Mouse (Mus musculus) layer of hippocampus, postnatal 36 days (tissue): ENCODE results near the gene Ywhah. TPM values are rescaled to one million over a fixed set of nuclear protein-coding genes. Genes with fewer than 3 reads are reported as not detected.
A peak's percentile ranks its signal among the peaks of the same experiment; 100 is the strongest.
"Not testable (repeated sequence)": the region's sequence is repeated elsewhere in the genome, so short reads cannot be mapped to it uniquely, and the experiment has no call there.

Experiments
- DNase-seq, 2 experiments: peaks; one replicate each; pipeline ENCODE4 v3.0.0; 2022
- total RNA-seq, 2 experiments: library from RNA; stranded (reverse); gene quantifications; 2 replicates each; pipeline ENCODE4 v1.2.3; 2021

Ywhah gene
- total RNA-seq, 2 experiments from 2014 or later: 1,183 to 1,342 TPM

- no peak for DNase-seq
These were observed 7.2 kb upstream of the Ywhah start for GRCm38 (mm10) chr5:33011132-33012106.

GRCm38 (mm10) chr5:33014096-33014495 lies 4.5 kb upstream of the Ywhah start:
- no peak for DNase-seq

- no peak for DNase-seq
These were observed 3.0 kb upstream of the Ywhah start for GRCm38 (mm10) chr5:33015579-33015978.

- no peak for DNase-seq
These were observed 441 bp upstream of the Ywhah start for GRCm38 (mm10) chr5:33018189-33018560.

- no peak for DNase-seq
These were observed 808 bp downstream of the Ywhah start for GRCm38 (mm10) chr5:33019426-33019821.

GRCm38 (mm10) chr5:33021622-33022021 lies 3.0 kb downstream of the Ywhah start:
- DNase-seq: no peak

GRCm38 (mm10) chr5:33023337-33023736 lies 4.7 kb downstream of the Ywhah start:
- DNase-seq: no peak

- no peak for DNase-seq
These were observed 5.9 kb downstream of the Ywhah start for GRCm38 (mm10) chr5:33024474-33024873.

GRCm38 (mm10) chr5:33028656-33029055 lies 10.0 kb downstream of the Ywhah start:
- no peak for DNase-seq

GRCm38 (mm10) chr5:33030425-33031175 lies 12.0 kb downstream of the Ywhah start:
- no peak for DNase-seq

- no peak for DNase-seq
These were observed 13.6 kb downstream of the Ywhah start for GRCm38 (mm10) chr5:33032036-33032773.

- DNase-seq: peak; percentile 76 to 79
These were observed 14.5 kb downstream of the Ywhah start for GRCm38 (mm10) chr5:33033121-33033520.

GRCm38 (mm10) chr5:33033633-33034032 lies 15.0 kb downstream of the Ywhah start:
- not testable (repeated sequence) for DNase-seq

- no peak for DNase-seq
These were observed 15.5 kb downstream of the Ywhah start for GRCm38 (mm10) chr5:33034100-33034499.

- no peak for DNase-seq
These were observed 16.3 kb downstream of the Ywhah start for GRCm38 (mm10) chr5:33034916-33035315.

GRCm38 (mm10) chr5:33038656-33039509 lies 20.3 kb downstream of the Ywhah start:
- DNase-seq: no peak

- DNase-seq: peak; percentile 51 to 67
These were observed 20.9 kb downstream of the Ywhah start for GRCm38 (mm10) chr5:33039510-33039911.

GRCm38 (mm10) chr5:33040735-33041134 lies 22.1 kb downstream of the Ywhah start:
- not testable (repeated sequence) for DNase-seq

GRCm38 (mm10) chr5:33043397-33043796 lies 24.8 kb downstream of the Ywhah start:
- no peak for DNase-seq

GRCm38 (mm10) chr5:33044636-33045315 lies 26.2 kb downstream of the Ywhah start:
- DNase-seq: no peak

- DNase-seq: no peak
These were observed 26.7 kb downstream of the Ywhah start for GRCm38 (mm10) chr5:33045316-33045705.
